Mouse (Mus musculus) embryonic fibroblast, embryonic 13.5 days (primary cell): ENCODE measurements around the gene Nt5c3.

Source experiments
- CTCF ChIP-seq: IDR thresholded peaks from 2 replicates; pipeline ENCODE4 v1.5.1; 2011; ENCODE audit warnings: mild to moderate bottlenecking, control low read depth, low read length, moderate library complexity, borderline replicate concordance; ENCODE audit not compliant: insufficient read depth
- POLR2A ChIP-seq: IDR thresholded peaks from 2 replicates; pipeline ENCODE4 v1.6.1; 2011; ENCODE audit warnings: low read depth, mild to moderate bottlenecking, control low read depth, low read length, moderate library complexity

- no peak for TF ChIP-seq POLR2A
- no peak for TF ChIP-seq CTCF
These were observed 68.9 kb downstream of the Nt5c3 start for GRCm38 (mm10) chr6:56854803-56855202.
